Mouse (Mus musculus): ENCODE measurements around the gene 5031439G07Rik. TPM values are rescaled to one million over a fixed set of nuclear protein-coding genes. Genes with fewer than 3 reads are reported as not detected.

5031439G07Rik gene
- polyA plus RNA-seq, 1 experiment from 2014 or later = 3.6 TPM

DNA sequence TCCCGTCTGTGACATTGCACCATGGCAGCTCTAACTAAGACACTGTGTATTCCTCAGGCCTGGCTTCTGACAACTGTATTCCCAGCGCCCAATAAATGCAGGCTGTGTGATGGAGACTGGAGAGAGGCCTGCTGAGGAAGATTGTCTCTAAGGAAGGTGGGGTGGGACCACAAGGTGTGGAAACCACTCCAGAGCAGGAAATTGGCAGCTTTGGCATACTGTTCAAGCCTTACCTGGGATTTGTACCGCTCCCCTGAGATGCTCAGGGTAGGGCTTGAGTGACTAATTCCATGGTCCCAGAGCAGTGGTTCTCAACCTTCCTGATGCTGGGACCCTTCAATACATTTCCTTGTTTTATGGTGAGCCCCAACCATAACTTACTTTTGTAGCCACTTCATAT lies 747 bp upstream of the 5031439G07Rik start:
- H3K4me3 ChIP-seq = no peak overlapping the region
- no peaks in the 10 kb centered on the region for H3K36me3 ChIP-seq
- WGBS (ENCODE audit: insufficient replicate concordance) = 61% methylated on average over 3 of the region's 3 CpGs
- no peak overlapping the region for H3K9ac ChIP-seq
- no peak overlapping the region for H3K4me2 ChIP-seq
- H3K27ac ChIP-seq = no peak overlapping the region
- no peaks in the 10 kb centered on the region for H3K9me3 ChIP-seq (replicated peaks)
- ATAC-seq = no peak
- H3K4me1 ChIP-seq = peaks cover 21% of the 10 kb centered on the region
- peaks cover 39% of the 10 kb centered on the region for H3K27me3 ChIP-seq (replicated peaks)

DNA sequence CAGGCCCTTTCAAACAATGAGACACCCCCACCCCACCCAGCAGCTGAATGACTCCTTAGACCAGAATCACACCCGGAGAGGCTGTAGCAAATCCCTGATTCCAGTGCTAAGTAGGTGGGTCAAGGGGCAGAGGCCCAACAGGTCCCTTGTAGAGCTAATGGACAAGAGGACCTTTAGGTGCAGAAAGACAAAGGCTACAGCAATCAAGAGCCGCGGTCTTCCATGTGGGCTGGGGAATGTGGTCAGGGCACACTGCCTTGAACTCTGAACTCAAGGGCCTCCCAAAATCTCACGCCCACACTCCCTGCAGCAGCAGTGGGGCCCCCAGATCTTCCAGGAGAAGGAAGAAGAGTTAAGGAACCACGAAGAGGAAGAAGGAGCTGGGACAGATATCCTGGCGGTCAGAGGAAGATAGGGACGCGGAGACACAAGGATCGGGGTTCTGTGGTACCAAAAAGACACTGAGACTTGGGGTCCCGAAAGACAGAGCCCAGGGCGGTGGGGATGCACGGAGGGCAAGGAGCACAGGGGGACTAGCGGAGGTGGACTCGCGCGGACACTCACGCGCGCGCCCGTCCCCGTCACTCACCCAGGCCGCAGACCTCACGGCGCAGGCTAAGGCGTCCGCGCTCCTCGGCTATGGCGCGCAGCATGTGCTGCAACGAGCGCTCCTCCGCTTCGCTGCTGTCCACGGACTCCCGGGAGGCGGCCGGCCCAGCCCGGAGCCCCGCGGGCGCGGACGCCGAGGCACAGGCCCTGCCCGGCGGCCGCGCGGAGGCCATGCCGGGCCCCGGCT lies 1.1 kb downstream of the 5031439G07Rik start:
- Histone ChIP-seq H3K4me1 (peaks cover 21% of the 10 kb centered on the region), H3K9ac (peak overlapping the region; percentile 75), H3K27ac (peak overlapping the region; percentile 25; the same call in 1 of the 2 replicates), H3K9me3 (replicated peaks) (no peaks in the 10 kb centered on the region), H3K4me2 (peak overlapping the region; percentile 95), H3K4me3 (peak overlapping the region; percentile 67), H3K36me3 (no peaks in the 10 kb centered on the region), H3K27me3 (replicated peaks) (peaks cover 39% of the 10 kb centered on the region)
- WGBS (ENCODE audit: insufficient replicate concordance) = under 1% methylated on average over 46 of the region's 53 CpGs
- peak; percentile 58 for ATAC-seq

DNA sequence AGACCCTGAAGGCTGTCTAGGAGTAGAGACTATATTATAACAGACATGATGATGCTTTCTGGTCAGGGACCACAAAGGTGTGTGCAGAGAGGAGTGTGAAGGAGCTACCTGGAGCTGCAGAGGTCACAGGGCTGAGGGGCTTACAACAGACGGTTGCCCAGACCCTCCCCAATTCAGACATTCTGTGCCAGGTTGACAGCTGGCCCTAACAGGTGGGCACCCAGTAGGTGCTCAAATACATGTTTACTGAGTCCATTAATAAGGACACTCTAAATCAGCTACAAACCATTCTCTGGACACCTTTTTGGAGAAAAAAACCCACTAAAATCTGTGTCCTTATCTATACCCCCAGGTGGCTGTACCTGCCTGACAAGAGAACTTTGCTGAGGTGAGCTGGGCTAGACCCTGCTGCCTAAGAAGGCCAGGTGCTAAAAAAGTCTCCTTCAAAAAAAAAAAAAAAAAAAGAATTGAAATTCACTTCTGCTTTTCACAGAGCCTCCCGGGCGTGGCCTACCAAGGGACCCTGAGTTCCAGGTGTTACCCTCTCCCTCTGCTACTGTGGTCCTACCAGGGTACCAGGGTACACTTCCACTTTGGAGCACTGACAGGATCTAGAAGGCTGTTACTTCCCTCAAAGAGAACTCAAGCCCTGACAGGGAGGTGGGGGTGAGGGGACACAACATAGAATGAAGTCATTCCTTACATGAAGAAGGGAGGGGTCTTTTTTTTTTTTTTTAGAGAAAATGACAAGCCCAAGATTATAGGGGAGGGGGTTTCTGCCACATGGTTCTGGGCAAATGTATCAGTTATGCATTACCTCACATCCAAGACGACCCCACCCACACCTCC lies 2.0 kb downstream of the 5031439G07Rik start:
- no peak for ATAC-seq
- H3K27ac ChIP-seq = no peak overlapping the region
- WGBS (ENCODE audit: insufficient replicate concordance) = 43% methylated on average over 4 of the region's 4 CpGs
- H3K36me3 ChIP-seq = no peaks in the 10 kb centered on the region
- H3K4me3 ChIP-seq = peak overlapping the region; percentile 67
- no peaks in the 10 kb centered on the region for H3K9me3 ChIP-seq (replicated peaks)
- no peak overlapping the region; the same call in 1 of the 2 replicates for H3K9ac ChIP-seq
- H3K27me3 ChIP-seq (replicated peaks) = peaks cover 39% of the 10 kb centered on the region
- peaks cover 27% of the 10 kb centered on the region for H3K4me1 ChIP-seq
- peak overlapping the region; percentile 95 for H3K4me2 ChIP-seq

DNA sequence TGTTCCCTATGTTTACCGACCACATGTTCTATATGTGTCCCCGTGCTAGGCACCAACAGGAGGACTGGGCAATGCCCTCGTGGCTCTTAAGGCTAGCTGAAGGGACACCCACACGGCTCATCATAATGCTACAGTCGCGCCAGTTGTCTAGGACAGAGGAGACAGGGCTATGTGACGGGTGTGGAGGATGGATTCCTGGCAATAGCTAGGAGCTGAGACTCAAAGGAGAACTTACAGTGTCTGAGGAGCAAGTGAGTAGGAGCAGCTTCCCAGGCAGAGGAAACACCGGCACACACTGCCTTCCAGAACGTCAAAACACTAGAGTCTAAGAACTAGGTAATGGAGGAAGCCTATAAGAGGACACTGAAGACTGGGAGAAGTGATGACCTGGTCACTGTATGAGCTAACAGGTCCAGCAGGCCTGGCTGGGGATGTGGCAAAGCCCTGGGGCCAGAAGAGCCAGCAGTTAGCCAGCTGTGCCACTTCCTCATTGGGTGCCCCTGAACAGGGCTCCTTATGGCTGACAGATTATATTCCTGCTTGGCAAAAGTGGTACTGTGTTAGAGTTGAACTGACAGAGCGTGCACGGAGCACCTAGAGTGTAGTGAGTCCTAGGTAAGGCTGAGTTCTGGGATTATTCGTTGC lies 2.7 kb downstream of the 5031439G07Rik start:
- no peak overlapping the region for H3K9ac ChIP-seq
- 70% methylated on average over 12 of the region's 12 CpGs for WGBS (ENCODE audit: insufficient replicate concordance)
- H3K36me3 ChIP-seq = no peaks in the 10 kb centered on the region
- H3K27me3 ChIP-seq (replicated peaks) = peaks cover 39% of the 10 kb centered on the region
- H3K4me2 ChIP-seq = no peak overlapping the region
- ATAC-seq = no peak
- peaks cover 27% of the 10 kb centered on the region for H3K4me1 ChIP-seq
- H3K9me3 ChIP-seq (replicated peaks) = no peaks in the 10 kb centered on the region
- no peak overlapping the region for H3K27ac ChIP-seq
- no peak overlapping the region for H3K4me3 ChIP-seq

DNA sequence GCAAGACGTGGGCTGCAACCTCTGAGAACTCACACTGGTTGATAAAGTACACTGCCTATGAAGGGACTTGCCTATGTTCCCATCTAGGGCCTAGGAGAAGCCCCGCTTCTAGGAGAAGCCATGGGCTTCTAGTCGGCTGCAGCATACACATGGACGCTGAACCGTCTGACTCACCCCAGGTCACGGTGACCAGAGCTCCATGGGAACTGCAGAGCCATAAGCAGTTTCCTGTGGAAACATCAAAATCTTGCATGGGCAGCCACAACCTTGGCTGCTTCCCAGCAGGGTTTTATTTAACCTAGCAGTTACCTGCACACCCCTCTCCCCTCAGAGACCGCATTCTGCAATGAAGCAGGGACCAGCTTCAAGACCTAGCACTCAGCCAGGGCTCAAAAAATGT lies 4.6 kb downstream of the 5031439G07Rik start:
- WGBS (ENCODE audit: insufficient replicate concordance) = 75% methylated on average over 7 of the region's 7 CpGs
- Histone ChIP-seq H3K36me3 (no peaks in the 10 kb centered on the region), H3K27ac (no peak overlapping the region), H3K27me3 (replicated peaks) (peaks cover 23% of the 10 kb centered on the region), H3K9ac (no peak overlapping the region), H3K4me3 (no peak overlapping the region), H3K9me3 (replicated peaks) (no peaks in the 10 kb centered on the region), H3K4me2 (no peak overlapping the region), H3K4me1 (peaks cover 27% of the 10 kb centered on the region)
- no peak for ATAC-seq

DNA sequence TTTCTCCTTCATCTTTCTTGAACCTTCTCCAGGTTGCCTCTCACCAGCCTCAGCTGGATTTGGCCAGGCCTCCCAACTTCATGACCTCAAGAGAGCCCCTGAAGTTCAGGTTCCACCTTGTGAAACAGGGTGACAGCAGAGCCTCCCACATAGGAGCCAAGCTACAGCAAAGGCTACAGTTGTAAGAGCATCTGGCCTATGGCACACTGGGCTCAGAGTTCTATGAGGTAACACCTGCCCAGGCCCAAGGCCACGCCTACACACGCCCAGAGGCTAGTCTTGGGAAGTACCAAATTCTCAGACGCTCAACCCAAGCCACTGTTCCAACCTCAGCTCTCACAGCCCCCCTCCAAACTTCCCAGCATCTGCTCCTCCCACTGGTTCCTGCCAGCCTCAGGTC lies 5.5 kb downstream of the 5031439G07Rik start:
- no peak for ATAC-seq
- Histone ChIP-seq H3K4me1 (peaks cover 19% of the 10 kb centered on the region), H3K27me3 (replicated peaks) (peaks cover 23% of the 10 kb centered on the region), H3K27ac (no peak overlapping the region), H3K4me3 (no peak overlapping the region), H3K36me3 (no peaks in the 10 kb centered on the region), H3K9me3 (replicated peaks) (no peaks in the 10 kb centered on the region), H3K4me2 (no peak overlapping the region), H3K9ac (no peak overlapping the region)
- 63% methylated on average over 3 of the region's 3 CpGs for WGBS (ENCODE audit: insufficient replicate concordance)

DNA sequence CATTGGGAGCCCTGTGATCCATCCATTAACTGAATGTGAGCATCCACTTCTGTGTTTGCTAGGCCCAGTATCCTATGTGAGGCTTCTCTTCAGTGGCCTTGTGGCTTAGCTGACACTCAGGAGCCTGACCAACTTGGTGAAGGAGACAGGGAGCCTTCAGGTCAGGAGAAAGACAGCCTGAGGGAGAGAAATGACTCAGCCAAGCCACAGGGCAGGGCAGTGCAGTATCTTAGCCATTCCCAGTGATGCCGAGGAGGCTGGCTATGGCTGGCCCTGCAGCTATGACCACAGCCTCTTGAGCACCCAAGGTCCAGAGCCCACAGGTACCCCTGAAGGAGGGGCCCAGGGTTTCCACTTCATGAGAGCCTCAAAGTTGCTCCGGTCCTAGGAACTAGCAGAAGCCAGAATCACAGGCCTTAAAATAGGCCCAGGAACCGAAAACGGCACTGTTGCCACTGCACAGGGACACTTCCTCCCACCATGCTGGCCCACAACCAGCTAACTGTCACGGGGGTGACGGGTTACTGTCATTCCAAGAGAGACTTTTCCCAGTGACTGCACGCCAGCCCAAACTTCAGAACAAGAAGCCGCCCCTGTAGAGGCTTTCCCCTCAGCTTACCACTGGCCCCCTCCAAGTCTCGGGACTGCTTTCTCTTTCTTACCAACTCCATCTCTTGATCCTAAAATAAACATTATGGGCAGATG lies 6.6 kb downstream of the 5031439G07Rik start:
- H3K4me1 ChIP-seq = peaks cover 8% of the 10 kb centered on the region; the same call in 1 of the 2 replicates
- no peaks in the 10 kb centered on the region for H3K9me3 ChIP-seq (replicated peaks)
- WGBS (ENCODE audit: insufficient replicate concordance) = 57% methylated on average over 9 of the region's 9 CpGs
- no peak overlapping the region for H3K4me2 ChIP-seq
- H3K27ac ChIP-seq = no peak overlapping the region
- H3K4me3 ChIP-seq = no peak overlapping the region
- ATAC-seq = no peak
- H3K27me3 ChIP-seq (replicated peaks) = peaks cover 15% of the 10 kb centered on the region
- no peak overlapping the region for H3K9ac ChIP-seq
- no peaks in the 10 kb centered on the region for H3K36me3 ChIP-seq

DNA sequence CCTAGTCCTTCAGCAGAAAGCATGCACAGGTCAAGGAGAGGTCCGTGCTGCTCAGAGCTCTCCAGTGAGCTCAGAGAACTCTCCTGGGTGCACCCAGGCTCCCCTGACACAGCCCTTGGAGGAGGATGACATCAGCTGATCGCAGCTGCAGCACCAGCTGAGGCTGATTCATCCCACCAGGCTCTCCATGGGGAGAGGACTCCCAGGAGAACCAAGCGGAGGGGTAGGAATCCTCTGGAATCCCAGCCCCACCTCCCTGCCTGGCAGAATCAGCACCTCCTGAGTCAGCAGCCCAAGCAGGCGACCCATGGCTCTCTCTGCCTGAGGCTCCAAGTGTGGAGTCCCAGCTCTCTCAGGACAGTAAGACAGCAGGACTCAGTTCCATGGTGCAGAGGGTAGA lies 12.6 kb downstream of the 5031439G07Rik start:
- no peak for ATAC-seq
- no peaks in the 10 kb centered on the region for H3K27me3 ChIP-seq (replicated peaks)
- no peaks in the 10 kb centered on the region for H3K36me3 ChIP-seq
- H3K9me3 ChIP-seq (replicated peaks) = no peaks in the 10 kb centered on the region
- no peak overlapping the region for H3K4me2 ChIP-seq
- 0 out of 2 replicates have a peak, but pooled peaks cover 10% of the 10 kb centered on the region for H3K4me1 ChIP-seq
- no peak overlapping the region for H3K9ac ChIP-seq
- no peak overlapping the region for H3K4me3 ChIP-seq
- H3K27ac ChIP-seq = no peak overlapping the region
- WGBS (ENCODE audit: insufficient replicate concordance) = 44% methylated on average over 4 of the region's 4 CpGs

DNA sequence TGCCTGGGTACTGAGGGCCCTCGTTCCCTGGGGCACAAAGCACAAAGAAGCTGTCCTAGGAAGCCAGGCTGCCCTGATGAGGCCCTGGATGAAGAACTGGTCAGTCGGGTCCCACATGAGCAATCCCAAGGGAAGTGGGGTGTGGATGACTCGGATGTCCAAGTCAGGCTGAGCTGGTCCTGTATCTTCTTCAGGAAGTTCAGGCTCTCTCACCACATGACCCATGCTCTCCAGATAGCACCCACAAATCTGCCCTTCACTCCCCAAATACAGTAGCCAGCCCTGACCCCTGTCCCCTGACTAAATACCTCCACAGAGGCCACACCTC lies 14.8 kb downstream of the 5031439G07Rik start:
- WGBS (ENCODE audit: insufficient replicate concordance) = 59% methylated on average over 3 of the region's 3 CpGs
- H3K4me3 ChIP-seq = no peak overlapping the region
- no peaks in the 10 kb centered on the region for H3K9me3 ChIP-seq (replicated peaks)
- H3K36me3 ChIP-seq = no peaks in the 10 kb centered on the region
- H3K4me2 ChIP-seq = no peak overlapping the region
- no peak overlapping the region for H3K27ac ChIP-seq
- no peak for ATAC-seq
- H3K4me1 ChIP-seq = 0 out of 2 replicates have a peak, but pooled peaks cover 10% of the 10 kb centered on the region
- H3K9ac ChIP-seq = no peak overlapping the region
- no peaks in the 10 kb centered on the region for H3K27me3 ChIP-seq (replicated peaks)

DNA sequence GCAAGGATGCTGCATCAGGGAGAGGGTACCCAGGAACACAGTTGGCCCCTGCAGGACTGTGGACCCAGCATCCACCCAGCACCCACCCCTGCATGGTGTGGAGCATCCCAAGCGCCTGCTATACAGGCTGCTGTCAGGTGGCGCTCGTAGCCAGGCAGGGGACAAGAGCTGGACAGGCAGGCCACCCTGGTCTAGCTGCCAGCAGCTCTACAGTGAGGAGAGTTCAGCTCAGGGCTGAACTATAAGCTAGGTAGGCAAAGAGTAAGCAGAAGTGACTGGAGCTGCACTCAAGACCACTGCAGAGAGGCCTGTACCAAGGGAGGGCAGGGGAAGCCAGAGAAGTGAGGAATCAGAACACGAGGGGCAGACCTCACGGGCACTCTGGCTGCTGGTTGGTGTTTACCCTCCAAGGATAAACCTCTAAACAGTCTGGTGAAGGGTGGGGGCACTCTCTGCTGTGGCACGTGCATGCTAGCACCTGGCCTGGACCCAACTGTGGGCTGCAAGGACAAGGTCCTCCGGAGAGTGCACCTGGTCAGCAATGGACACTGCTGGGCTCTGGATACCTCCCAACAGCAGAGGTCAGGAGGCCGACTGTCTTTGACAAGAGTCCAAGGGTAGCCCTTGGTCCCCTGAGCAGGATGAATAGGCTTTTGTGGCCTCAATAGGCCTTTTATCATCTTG lies 15.3 kb downstream of the 5031439G07Rik start:
- Histone ChIP-seq H3K9ac (no peak overlapping the region), H3K4me2 (no peak overlapping the region), H3K9me3 (replicated peaks) (no peaks in the 10 kb centered on the region), H3K27me3 (replicated peaks) (no peaks in the 10 kb centered on the region), H3K27ac (no peak overlapping the region), H3K4me1 (0 out of 2 replicates have a peak, but pooled peaks cover 10% of the 10 kb centered on the region), H3K4me3 (no peak overlapping the region), H3K36me3 (no peaks in the 10 kb centered on the region)
- whole genome bisulfite sequencing (ENCODE audit: insufficient replicate concordance) = 69% methylated on average over 8 of the region's 8 CpGs
- ATAC-seq = 0 out of 2 replicates have a peak, but pooled peaks have one; percentile 40

DNA sequence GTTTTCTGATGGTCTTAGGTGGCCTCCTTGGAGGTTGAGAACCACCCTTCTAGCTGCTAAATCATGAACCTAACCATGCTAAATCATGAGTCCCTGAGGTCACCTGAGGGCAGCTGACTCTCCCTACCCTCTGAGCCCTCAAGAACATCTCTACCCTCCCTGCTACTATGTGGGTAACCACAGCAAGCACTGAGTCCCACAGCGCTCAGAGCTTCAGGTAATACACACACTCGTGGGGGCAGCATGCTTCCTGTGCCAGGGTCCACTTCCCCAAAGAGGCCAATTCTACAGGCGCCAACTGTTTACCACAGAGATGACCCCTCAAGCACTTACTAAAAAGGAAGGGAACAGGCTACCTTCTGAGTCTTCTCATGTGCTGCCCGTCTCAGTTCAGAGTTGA lies 19.8 kb downstream of the 5031439G07Rik start:
- Histone ChIP-seq H3K9ac (no peak overlapping the region), H3K4me3 (no peak overlapping the region), H3K27me3 (replicated peaks) (no peaks in the 10 kb centered on the region), H3K27ac (no peak overlapping the region), H3K4me1 (peaks cover 6% of the 10 kb centered on the region; the same call in 1 of the 2 replicates), H3K36me3 (no peaks in the 10 kb centered on the region), H3K4me2 (no peak overlapping the region), H3K9me3 (replicated peaks) (no peaks in the 10 kb centered on the region)
- WGBS (ENCODE audit: insufficient replicate concordance) = 41% methylated on average over 4 of the region's 4 CpGs
- ATAC-seq = no peak

Measured in liver, embryonic 12.5 days (tissue).